Mouse (Mus musculus) common myeloid progenitor, adult 5-6 weeks (primary cell): ENCODE measurements around the gene Myo18a. TPM values are rescaled to one million over a fixed set of nuclear protein-coding genes. Genes with fewer than 3 reads are reported as not detected.

Source experiments
- ATAC-seq: replicated peaks from 2 replicates; pipeline ENCODE4 v1.8.0; 2016; ENCODE audit warnings: low read depth, mild to moderate bottlenecking, moderate TSS enrichment, inconsistent platforms; ENCODE audit not compliant: poor library complexity, severe bottlenecking
- total RNA-seq: library from RNA; stranded (forward); fragments of 200-1000, 187-1606 nt; gene quantifications from 2 replicates; pipeline ENCODE4 v1.2.3, GENCODE M21; 2017

The Myo18a gene
- total RNA-seq, 1 experiment from 2014 or later: 140 TPM

DNA sequence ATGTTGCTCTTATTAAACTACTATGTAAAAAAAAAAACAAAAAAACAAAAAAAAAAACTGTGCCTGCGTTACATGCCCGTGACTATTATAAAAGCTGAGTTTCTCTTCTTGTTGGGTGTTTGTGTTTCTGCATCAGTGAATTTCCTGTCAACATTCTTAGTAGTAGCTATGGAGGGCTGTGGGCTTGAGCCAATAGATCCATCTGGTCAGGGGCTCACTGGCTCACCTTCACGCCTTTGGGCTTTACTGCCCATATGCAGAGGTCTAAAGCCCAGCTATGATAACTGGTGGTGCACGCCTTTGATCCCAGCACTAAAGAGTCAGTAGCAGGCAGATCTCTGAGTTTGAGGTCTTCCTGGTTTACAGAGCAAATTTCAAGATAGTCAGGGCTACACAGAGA lies 6.5 kb downstream of the Myo18a start:
- ATAC-seq: no peak

- no peak for ATAC-seq
These were observed 7.3 kb downstream of the Myo18a start for GRCm38 (mm10) chr11:77770346-77770745.

DNA sequence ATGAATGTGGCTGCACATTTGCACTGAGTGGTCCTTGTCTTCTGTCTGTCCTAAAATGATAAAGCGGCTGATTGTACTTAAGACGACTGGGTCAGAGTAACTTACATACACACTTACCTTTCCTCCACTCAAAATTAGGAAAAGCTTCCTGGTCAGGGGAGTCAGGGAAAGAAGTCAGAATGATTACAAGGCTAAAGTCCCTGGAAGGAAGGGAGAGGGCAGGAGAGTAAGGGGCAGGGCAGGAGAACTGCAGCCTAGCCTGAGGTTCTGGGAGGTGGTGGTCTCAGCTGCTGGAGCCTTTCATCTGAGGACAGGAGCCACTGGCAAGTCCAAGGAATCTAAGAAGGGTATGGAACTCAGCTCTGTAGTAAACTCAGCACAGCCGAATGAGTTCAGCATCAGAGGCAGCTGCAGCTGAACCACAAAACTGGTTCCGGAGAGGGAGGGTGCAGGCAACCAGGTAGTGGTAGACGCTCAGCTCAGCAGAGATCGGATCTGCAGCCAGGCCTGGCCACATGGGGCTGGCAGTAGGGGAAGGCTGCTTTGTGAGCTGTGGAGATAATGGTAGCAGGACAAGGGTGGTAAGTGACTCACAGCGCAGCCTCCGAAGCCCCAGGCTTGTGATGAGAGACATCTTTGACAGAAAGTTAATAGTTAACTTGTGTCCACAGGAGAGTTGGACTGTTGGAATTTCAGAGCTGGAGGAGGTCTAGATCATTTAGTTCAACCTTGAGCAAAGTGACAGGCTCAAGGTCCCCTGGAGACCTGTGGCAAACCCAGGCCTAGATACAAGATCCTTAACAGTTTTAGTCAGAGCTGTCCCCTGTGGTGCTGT lies 9.1 kb downstream of the Myo18a start:
- peak; percentile 84 for ATAC-seq

DNA sequence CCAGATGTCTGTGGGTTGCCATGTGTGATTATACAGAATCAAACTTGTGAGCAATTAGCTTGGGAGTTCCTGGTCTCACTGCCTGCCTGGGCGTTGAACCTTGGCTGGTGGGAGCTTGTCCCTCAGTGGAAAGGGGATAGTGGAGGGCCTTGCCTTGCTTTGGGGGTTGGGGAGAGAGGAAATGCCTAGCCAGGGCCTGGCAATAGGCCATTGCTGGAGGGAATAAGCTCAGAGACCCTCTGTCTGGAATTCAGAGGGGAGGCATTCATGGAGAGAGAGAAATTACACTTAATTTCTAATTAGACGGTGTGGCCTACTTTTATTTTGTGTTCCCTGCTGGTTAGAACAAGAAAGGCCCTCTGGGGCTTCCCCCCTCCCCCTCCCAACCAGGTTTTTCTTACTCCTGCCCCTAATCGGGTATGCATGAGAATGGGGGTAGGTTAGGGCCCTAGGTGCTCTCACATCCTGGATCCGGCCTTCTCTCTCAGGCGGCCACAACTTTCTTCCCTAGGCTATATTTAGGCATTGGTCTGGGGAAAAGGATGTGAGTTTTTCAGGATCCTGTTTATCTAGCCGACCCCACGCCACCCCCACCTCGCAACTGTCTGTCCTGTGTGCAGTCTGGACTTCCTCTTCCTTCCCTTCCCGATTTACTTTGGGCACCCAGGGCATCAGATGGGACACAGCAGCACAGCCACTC lies 12.8 kb downstream of the Myo18a start:
- peak; percentile 23 for ATAC-seq

- no peak for ATAC-seq
These were observed 14.4 kb downstream of the Myo18a start for GRCm38 (mm10) chr11:77777436-77777835.

GRCm38 (mm10) chr11:77777937-77778336 lies 14.9 kb downstream of the Myo18a start:
- no peak for ATAC-seq

DNA sequence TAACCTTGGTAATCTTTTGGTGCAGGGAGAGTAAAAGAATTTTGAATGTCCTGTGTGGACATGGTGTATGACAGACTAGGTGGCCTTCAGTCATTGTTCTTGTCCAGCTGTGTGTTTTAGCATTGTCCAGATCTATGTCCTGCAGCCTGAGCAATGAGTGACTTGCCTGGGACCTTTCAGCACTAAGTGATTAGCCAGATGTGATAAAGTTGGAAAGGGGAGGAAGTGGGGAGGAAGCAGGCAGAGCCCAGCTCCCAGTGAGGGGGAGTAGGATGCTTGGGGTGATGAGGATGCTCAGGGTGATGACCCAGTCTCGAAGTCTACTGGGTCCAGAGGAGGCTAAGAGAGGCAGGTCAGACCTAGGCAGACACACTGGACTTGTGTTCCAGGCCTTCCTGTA lies 16.2 kb downstream of the Myo18a start:
- no peak for ATAC-seq

DNA sequence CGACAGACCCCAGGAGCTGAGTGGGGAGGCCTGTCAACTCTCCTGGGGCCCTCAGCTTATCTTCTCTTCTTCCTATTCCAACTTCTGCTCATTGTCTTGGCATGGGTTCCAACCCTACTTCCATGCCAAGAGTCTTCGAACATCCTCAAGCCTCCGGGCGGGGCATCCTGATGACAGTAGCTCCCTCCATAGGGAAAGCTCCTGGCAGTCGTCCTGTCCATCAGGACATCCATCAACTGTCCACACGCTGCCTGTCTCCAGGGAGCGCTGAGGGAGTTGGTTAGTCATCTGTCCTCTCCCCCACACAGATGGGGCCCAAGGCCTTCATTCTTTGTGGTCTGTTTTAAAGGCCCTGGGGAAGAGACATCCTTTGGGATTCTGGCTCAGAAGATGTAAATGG lies 18.0 kb downstream of the Myo18a start:
- ATAC-seq: no peak

DNA sequence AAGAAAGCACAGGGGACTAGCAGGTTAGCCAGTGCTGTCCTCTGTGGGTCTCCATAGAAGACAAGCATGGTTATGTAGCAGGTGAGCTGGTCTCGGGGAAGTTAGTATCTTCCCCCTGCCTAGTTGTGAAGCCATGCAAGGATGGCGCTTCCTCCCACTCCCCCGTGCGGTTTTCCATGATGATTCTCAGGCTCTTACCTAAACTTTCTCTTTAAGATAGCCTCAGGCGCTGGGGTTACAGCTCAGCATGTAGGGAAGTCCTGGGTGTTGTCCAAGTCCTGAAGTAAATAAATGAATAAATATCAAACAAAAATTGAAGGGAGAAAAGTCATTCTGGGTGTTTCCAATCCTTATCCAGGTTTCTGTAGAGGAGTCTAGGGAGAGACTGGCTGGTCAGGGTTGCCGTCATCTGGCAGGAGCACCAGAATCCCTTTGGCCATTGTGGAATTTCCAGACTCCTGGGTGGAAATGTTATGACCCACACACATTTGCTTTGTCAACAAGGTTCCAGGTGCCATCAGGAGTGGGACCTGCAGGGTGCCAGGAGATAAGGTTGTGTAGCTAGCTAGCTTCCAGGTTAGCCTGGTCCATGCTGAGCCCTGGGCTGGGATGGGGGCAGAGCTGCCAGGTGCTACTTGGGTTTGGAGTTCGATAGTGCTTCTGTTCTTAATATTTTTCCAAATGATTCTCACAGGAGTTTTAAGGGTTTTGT lies 19.2 kb downstream of the Myo18a start:
- ATAC-seq: no peak

- ATAC-seq: peak; percentile 20
These were observed 20.2 kb downstream of the Myo18a start for GRCm38 (mm10) chr11:77783211-77783746.

DNA sequence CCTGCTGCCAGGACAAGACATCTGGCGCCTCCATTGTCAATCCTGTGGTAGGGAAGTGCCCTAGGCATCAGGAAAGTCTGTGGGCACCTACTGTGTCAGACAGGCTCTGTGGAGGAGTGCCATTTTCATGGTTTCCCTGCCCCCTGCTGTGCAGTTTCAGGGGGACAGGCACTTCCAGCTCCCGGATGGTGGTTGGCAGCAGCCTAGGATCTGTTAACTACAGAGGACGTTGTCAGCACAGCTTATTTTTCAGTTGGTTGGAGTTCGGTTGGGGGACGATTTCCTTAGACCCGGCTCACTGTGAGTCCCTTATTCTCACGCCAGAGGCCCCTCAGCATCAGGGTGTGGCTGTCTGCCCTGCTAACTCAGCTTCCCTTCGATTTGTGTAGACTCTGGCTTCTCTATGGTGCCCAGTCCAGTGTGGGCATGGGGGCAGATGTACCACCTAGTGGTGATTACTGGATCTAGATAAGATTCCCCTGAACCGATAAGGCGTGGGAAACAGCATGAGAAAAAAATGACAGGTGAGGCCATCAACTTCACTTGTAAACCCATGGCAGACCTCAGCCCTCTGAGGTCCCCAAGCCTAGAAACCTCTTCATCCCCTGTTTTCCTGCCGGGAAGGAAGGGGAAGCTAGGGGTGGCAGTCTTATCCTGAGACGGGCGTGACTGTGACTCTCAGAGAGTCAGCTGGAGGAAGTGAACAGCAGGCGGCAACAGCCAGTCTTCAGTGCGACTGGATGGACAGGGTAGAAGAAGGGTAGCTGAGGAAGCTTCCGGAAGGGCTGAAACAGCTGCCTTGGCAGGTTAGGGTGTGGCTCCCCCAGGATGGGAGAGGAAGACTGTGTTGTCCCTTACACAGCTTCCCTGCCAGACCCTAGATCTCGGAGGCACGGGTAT lies 21.0 kb downstream of the Myo18a start:
- peak; percentile 57 for ATAC-seq

DNA sequence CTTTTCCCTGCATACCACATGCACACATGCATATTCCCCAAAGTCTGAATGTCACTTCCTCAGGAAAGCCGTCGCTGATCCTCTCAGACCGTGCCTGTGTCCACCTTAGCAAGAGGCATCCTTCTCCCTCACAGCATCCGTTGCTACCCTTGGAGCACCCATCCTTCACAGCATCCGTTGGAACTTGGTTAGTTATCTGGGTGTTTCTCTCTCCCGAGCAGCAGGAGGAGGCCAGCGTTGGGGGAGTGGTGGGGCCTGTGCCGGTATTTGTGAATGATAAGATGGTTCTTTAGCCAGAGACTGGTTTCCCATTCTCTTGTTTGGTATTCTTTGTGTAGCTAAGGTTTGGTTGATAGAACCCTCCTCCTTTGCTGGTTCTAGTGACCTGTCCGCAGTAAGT lies 21.8 kb downstream of the Myo18a start:
- no peak for ATAC-seq

DNA sequence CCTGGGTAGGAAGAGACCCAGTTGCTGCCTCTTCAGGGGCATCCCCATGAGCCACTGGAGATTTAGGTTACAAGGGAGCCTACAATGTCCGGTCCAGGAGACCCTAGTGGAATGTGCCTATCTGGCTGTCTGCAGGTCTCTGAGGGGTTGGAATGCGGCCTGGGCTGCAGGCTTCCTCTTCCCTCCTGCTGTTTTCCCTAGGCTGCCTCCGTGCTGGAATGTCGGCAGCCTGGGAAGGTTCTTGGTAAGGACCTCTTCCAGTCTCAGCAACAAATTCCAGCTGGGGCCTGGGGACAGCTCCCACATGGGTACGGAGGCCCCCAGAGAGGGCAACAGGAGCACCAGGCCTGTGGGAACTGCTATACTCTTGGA lies 22.3 kb downstream of the Myo18a start:
- ATAC-seq: no peak

DNA sequence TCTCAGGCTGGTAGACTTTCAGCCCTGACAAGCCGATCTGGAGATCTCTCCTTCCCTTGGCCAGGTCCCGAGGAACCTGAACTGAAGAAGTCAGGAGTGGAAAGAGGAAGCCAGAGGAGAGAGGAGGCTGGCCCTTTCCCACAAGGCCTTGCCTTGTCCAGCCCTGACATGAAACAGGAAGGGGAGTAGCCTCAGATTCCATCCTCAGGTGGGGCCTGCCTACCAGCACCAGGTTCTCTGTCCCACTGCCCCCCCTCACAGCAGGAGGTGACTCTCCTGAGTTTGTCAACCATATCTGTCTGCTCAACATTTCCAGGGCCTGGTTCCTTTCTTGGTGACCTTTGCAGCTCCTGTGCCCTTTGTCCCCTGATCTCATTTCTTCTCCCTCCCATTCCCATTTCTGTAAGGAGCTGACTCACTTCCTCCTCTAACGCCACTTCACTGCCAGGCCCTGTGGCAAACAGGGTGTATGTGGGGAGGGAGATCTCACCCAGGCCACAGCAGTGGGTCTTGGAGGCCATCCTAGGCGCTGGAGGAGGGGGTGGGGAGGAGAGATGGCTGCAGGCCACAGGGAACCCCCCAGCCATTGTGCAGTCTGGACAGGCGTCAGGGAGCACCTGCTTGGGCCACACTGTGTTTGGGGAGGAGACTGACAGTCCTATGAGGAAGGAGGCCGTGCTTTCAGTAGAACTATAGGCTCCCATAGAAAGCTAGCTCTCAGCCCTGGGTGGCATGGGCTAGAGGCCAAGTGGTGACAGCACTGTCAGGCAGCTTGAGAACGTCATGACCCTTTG lies 22.9 kb downstream of the Myo18a start:
- peak; percentile 37 for ATAC-seq

GRCm38 (mm10) chr11:77787707-77788106 lies 24.7 kb downstream of the Myo18a start, which contains the start of gene Gm10277:
Gm10277 (minus strand) TSS chr11:77787747.
- ATAC-seq: no peak

- ATAC-seq: no peak
These were observed 26.5 kb downstream of the Myo18a start for GRCm38 (mm10) chr11:77789512-77789911.

- ATAC-seq: no peak
These were observed 27.2 kb downstream of the Myo18a start for GRCm38 (mm10) chr11:77790286-77790685.

- no peak for ATAC-seq
These were observed 28.2 kb downstream of the Myo18a start for GRCm38 (mm10) chr11:77791241-77791727.
